Mouse (Mus musculus) liver, embryonic 12.5 days (tissue): Measurements from ENCODE around the gene Btbd17. TPM values are rescaled to one million over a fixed set of nuclear protein-coding genes. Genes with fewer than 3 reads are reported as not detected.

Source experiments
- ATAC-seq: fragments of 200-750 bp; cut with Nextera tagmentation; 2 replicates; pipeline ENCODE4 v1.8.0; 2017; ENCODE audit warnings: moderate number of reproducible peaks, mild to moderate bottlenecking, moderate library complexity
- H3K27ac ChIP-seq: fragments of 300-500 bp; sonication (generic); 2 replicates; pipeline ENCODE4 v1.5.1; 2016; ENCODE audit warnings: mild to moderate bottlenecking
- H3K27me3 ChIP-seq: fragments of 300-500 bp; sonication (generic); replicated peaks from 2 replicates; pipeline ENCODE4 v1.6.1; 2016; ENCODE audit warnings: mild to moderate bottlenecking, moderate library complexity
- H3K36me3 ChIP-seq: fragments of 300-500 bp; sonication (generic); 2 replicates; pipeline ENCODE4 v1.6.1; 2016; ENCODE audit warnings: mild to moderate bottlenecking, moderate library complexity
- H3K4me1 ChIP-seq: fragments of 300-500 bp; sonication (generic); 2 replicates; pipeline ENCODE4 v1.6.1; 2016
- H3K4me2 ChIP-seq: fragments of 300-500 bp; sonication (generic); 2 replicates; pipeline ENCODE4 v1.6.1; 2016; ENCODE audit warnings: mild to moderate bottlenecking, moderate library complexity
- H3K4me3 ChIP-seq: fragments of 300-500 bp; sonication (generic); 2 replicates; pipeline ENCODE4 v1.5.1; 2016; ENCODE audit warnings: mild to moderate bottlenecking, moderate library complexity
- H3K9ac ChIP-seq: fragments of 300-500 bp; sonication (generic); 2 replicates; pipeline ENCODE4 v1.6.1; 2016; ENCODE audit warnings: mild to moderate bottlenecking, moderate library complexity
- H3K9me3 ChIP-seq: fragments of 300-500 bp; sonication (generic); replicated peaks from 2 replicates; pipeline ENCODE4 v1.6.1; 2016; ENCODE audit warnings: mild to moderate bottlenecking, moderate library complexity
- WGBS: fragments of 180-500 bp; shearing (Covaris S2); methylation state at CpG from one replicate; pipeline ENCODE4 v1.1.7; 2016; ENCODE audit not compliant: insufficient replicate concordance; 5-methylcytosine and 5-hydroxymethylcytosine counted together
- polyA plus RNA-seq: library from polyadenylated mRNA; unstranded; fragments of >200 nt; fragmentation: Nextera tagmentation; extraction: Ambion mirVana; gene quantifications from 2 replicates; pipeline ENCODE4 v1.2.1, GENCODE M21; 2016

The Btbd17 gene
- polyA plus RNA-seq, 1 experiment from 2014 or later = not detected

DNA sequence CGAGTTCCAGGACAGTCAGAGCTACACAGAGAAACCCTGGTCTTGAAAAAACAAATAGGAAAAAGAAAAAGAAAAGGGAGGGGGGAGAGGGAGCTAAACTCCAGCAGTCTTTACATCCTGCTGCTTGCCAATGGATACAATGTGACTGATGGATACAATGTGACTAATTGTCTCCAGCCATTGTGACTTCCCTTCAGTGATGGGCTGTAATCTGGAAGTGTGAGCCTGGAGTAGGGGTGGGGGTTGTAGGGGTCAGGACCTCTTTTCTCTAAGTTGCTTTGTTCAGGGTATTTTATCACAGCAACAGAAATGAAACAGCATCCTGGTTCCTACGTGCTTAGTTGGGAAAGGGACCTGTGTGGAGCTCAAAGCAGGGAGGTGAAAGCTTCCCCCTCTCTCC, 23.4 kb upstream of the Btbd17 start:
- H3K4me2 ChIP-seq = no peak overlapping the region
- ATAC-seq = no peak
- no peak overlapping the region for H3K4me3 ChIP-seq
- no peaks in the 10 kb centered on the region for H3K9me3 ChIP-seq
- H3K4me1 ChIP-seq = peaks cover 19% of the 10 kb centered on the region
- WGBS = 70% methylated on average over 2 of the region's 2 CpGs
- no peak overlapping the region for H3K9ac ChIP-seq
- no peak overlapping the region for H3K27ac ChIP-seq
- H3K27me3 ChIP-seq = no peaks in the 10 kb centered on the region
- H3K36me3 ChIP-seq = no peaks in the 10 kb centered on the region

DNA sequence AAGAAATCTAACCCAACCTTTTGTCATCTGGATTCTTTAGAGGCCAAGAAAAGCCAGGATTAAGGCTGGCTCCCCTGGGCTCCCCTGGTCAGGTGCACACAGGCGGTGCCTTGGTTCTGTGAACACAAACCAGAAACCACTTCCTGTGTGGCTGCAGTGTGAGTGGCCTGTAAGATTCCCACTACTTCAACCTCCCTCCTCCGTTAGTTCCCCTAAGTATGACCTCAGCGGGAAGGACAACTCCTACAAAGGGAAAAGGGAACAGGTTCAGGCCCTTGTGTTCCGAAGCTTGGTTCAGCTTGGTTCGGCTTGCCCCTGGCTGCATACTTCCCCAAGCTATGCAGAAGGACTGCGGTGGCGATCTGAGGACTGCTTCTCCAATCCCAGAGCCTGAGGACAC, 22.4 kb upstream of the Btbd17 start:
- peaks cover 16% of the 10 kb centered on the region for H3K4me1 ChIP-seq

DNA sequence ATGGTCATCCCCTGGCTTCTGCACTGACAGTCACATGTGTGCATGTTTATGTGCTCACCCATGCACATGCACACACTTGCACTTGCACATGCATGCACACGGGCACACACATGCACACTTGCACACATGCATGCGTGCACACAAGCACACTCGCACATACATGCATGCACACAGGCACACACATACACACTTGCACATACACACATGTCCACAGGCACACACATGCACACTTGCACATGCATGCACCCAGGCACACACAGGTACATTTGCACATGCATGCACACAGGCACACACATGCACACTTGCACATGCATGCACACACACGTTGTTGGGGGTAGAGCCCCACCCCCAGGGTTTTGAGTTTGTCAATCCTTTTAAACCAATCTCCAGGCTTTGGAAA, 21.2 kb upstream of the Btbd17 start:
- no peak for ATAC-seq
- no peaks in the 10 kb centered on the region for H3K9me3 ChIP-seq
- WGBS = 84% methylated on average over 4 of the region's 4 CpGs

More for the DNA sequence above, 22.4 kb upstream of the Btbd17 start:
- Histone ChIP-seq H3K36me3 (no peaks in the 10 kb centered on the region), H3K9me3 (no peaks in the 10 kb centered on the region), H3K9ac (no peak overlapping the region), H3K4me3 (no peak overlapping the region), H3K27me3 (no peaks in the 10 kb centered on the region), H3K27ac (no peak overlapping the region), H3K4me2 (no peak overlapping the region)
- no peak for ATAC-seq
- 49% methylated on average over 7 of the region's 7 CpGs for WGBS

DNA sequence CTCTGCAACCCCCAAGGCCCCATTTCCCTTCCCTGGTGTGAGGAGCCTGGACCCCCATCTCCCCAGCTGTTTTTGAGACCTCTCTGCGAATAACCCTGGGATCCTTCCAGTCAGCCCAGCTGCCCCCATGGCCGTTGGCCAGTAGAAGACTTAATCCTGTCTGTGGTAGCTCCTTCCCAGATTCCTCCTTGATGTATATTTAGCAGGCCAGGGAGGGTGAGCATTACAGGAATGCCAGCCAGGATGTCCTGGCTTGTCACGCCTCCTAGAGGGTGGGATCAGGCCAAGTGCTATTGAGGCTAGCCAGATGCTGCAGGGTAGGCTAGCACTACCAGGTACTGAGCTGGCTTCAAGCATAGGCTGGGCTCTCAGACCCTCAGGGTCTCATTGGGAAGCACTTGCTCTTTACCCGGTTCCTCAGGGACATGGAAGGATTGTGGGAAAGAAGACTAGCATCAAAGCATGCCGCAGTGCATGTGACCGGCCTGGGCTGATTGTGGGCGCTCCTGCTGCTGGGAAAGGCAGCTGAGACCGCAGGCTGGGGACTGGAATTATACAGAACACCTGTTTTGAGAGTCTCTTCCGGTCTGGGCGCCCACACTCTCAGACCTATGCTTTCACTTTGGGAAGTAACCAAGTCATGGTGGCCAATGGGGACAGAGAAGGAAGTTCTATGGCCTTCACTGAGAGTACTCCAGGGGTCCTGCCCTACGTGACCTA, 19.3 kb upstream of the Btbd17 start:
- Histone ChIP-seq H3K4me1 (peaks cover 15% of the 10 kb centered on the region; the same call in 1 of the 2 replicates), H3K36me3 (no peaks in the 10 kb centered on the region), H3K9ac (no peak overlapping the region), H3K4me2 (no peak overlapping the region), H3K27me3 (no peaks in the 10 kb centered on the region), H3K4me3 (no peak overlapping the region), H3K9me3 (no peaks in the 10 kb centered on the region), H3K27ac (no peak overlapping the region)
- WGBS = 61% methylated on average over 11 of the region's 11 CpGs
- ATAC-seq = no peak

More for the DNA sequence above, 21.2 kb upstream of the Btbd17 start:
- no peak overlapping the region for H3K9ac ChIP-seq
- no peak overlapping the region for H3K4me2 ChIP-seq
- no peaks in the 10 kb centered on the region for H3K27me3 ChIP-seq
- H3K4me1 ChIP-seq = peaks cover 15% of the 10 kb centered on the region; the same call in 1 of the 2 replicates
- no peaks in the 10 kb centered on the region for H3K36me3 ChIP-seq
- no peak overlapping the region for H3K27ac ChIP-seq
- H3K4me3 ChIP-seq = no peak overlapping the region

DNA sequence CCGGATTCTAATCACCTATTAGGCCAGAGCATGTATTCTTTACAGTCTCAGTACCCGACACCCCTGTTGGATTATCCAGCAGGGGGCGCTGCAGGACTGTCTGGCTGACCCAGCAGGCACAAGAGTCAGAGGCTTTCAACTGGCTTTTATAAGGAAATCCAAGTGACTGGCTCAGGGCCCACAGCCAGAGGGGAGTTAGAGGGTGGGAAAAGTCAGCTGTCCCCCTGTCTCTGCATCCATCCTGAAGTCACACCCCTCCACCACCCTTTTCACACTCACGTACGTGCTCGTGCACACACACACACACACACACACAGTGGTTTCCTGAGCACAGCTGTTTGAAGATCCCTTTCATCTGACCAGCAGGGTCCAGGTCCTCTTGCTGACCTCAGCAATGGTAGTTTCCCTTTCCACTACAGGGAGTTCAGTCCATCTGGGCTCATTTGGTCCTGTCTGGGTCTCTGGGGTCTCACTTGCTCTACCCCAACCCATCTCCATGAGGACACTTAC, 17.0 kb upstream of the Btbd17 start:
- H3K36me3 ChIP-seq = no peaks in the 10 kb centered on the region
- H3K27ac ChIP-seq = no peak overlapping the region
- 21% methylated on average over 6 of the region's 6 CpGs for WGBS
- peaks cover 9% of the 10 kb centered on the region for H3K4me1 ChIP-seq
- H3K4me3 ChIP-seq = no peak overlapping the region
- peak; percentile 31; the same call in 1 of the 2 replicates for ATAC-seq
- no peak overlapping the region for H3K9ac ChIP-seq
- no peak overlapping the region for H3K4me2 ChIP-seq
- no peaks in the 10 kb centered on the region for H3K27me3 ChIP-seq
- no peaks in the 10 kb centered on the region for H3K9me3 ChIP-seq

DNA sequence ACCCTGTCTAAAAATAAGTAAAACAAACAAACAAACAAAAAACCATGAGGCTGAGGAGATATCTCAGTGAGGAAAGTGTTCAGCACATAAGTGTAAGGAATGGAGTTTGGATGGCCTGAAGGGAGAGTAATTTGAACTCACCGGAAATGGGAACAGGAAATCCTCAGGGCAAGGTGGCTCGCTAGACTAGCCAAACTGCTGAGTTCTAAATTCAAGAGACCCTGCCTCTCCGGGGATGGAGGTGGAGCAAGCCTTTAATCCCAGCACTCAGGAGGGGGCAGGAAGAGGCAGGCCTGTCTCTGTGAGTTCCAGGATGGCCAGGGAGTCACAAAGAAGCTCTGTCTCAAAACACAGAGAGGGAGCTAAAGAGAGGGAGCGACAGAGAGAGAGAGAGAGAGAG, 14.6 kb upstream of the Btbd17 start:
- Histone ChIP-seq H3K4me2 (no peak overlapping the region), H3K27me3 (no peaks in the 10 kb centered on the region), H3K36me3 (no peaks in the 10 kb centered on the region), H3K9ac (no peak overlapping the region), H3K27ac (no peak overlapping the region), H3K4me1 (peaks cover 14% of the 10 kb centered on the region), H3K4me3 (no peak overlapping the region), H3K9me3 (no peaks in the 10 kb centered on the region)
- no peak for ATAC-seq
- 19% methylated on average over 4 of the region's 4 CpGs for WGBS

DNA sequence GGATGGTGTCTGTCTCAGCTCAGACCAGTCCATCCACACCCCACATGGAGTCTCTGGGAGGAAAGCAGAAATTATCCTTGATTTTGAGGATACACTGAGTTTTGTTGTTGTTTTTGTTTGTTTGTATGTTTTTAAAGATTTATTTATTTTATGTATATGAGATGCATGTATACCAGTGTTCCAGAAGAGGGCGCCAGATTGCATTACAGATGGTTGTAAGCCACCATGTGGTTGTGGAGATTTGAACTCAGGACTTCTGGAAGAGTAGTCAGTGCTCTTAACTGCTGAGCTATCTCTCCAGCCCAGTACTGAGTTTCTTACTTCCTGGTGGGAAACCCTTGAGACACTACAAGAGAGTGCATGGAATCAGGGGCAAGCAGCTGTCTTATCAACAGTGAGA, 13.6 kb upstream of the Btbd17 start:
- WGBS = 33% methylated on average over 1 of the region's 1 CpGs
- Histone ChIP-seq H3K4me1 (peaks cover 14% of the 10 kb centered on the region), H3K4me3 (no peak overlapping the region), H3K9ac (no peak overlapping the region), H3K9me3 (no peaks in the 10 kb centered on the region), H3K36me3 (no peaks in the 10 kb centered on the region), H3K27ac (no peak overlapping the region), H3K4me2 (no peak overlapping the region), H3K27me3 (no peaks in the 10 kb centered on the region)
- ATAC-seq = no peak

DNA sequence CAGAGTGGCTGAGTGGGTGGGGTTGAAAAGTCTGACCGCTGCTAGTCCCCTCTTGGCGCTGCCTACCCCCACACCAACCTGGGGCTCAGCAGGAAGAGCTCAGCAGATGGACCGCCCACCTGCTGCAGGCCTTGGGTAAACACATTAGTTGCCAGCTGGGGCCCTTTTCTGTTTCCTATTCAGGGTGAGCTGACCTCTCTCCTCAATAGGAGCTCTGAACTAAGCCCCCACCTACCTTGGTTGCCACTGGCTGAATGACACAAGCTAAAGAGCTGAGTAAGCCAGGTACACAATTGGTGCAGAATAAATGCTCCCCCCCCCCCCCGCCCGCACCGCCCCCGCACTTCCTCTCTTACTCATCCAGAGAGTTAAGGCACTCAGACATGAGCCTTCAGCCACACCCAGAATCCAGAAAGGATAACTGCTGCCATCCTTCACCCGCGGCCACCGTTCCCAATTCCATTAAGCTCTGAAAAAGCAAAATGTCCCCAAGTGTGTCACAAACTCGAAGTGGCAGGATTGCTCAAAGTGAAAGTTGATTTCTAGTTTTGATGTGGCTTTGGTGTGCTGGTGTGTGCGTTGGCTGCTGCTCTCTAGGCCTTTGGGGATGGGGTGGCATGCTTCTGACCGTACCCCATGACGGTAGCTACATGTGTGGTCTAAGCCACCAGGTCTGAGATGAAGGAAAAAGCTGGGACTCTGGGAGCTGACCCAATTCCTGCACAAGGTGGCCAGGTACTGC, 12.1 kb upstream of the Btbd17 start:
- H3K9ac ChIP-seq = no peak overlapping the region
- no peaks in the 10 kb centered on the region for H3K27me3 ChIP-seq
- H3K27ac ChIP-seq = no peak overlapping the region
- H3K4me1 ChIP-seq = peaks cover 12% of the 10 kb centered on the region
- ATAC-seq = peak; percentile 41; the same call in 1 of the 2 replicates
- H3K4me3 ChIP-seq = no peak overlapping the region
- H3K9me3 ChIP-seq = no peaks in the 10 kb centered on the region
- WGBS = 30% methylated on average over 14 of the region's 14 CpGs
- no peak overlapping the region for H3K4me2 ChIP-seq
- no peaks in the 10 kb centered on the region for H3K36me3 ChIP-seq

DNA sequence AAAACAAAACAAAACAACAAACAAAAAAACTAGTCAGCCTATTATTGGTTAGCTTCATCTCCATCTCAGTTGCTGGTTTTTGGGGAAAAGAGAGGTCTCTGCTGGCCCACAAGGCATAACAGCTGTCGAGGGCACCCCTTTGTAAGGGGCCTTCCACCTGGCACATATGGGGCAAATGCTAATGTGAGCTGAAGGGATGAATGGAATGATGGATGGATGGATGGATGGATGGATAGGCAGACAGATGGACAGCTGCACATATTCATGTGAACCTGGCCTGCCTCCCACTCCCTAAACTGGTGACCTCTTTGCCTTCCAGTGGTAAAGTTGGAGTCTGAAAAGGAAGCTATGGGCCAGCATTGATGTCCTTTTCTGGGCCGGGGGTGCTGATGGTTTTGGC, 11.3 kb upstream of the Btbd17 start:
- Histone ChIP-seq H3K4me2 (no peak overlapping the region), H3K36me3 (no peaks in the 10 kb centered on the region), H3K4me3 (no peak overlapping the region), H3K27me3 (no peaks in the 10 kb centered on the region), H3K9me3 (no peaks in the 10 kb centered on the region), H3K4me1 (peaks cover 11% of the 10 kb centered on the region), H3K9ac (no peak overlapping the region), H3K27ac (no peak overlapping the region)
- 47% methylated on average over 2 of the region's 2 CpGs for WGBS
- no peak for ATAC-seq

DNA sequence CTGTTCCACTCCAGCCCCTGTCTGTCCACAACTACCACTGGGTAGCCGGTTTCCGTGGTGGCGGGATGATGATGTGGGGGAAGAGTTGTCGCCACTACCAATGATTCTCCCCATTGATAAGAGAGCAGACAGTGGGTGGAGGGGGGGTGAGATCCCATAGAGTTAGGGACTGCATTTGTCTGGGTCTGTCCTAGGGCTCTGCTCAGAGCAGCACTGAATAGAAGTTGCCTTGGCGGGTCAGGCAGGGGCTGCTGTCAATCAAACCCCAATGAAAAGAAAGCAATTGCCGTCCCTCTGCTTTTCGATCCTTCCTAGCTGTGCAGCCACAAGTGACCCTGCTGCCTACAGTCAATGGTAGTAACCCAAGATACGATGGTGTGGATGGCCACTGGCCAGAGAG, 8.2 kb upstream of the Btbd17 start:
- ATAC-seq = no peak
- no peaks in the 10 kb centered on the region for H3K36me3 ChIP-seq
- no peak overlapping the region for H3K9ac ChIP-seq
- H3K4me2 ChIP-seq = no peak overlapping the region
- no peak overlapping the region for H3K27ac ChIP-seq
- peaks cover 11% of the 10 kb centered on the region for H3K4me1 ChIP-seq
- no peak overlapping the region for H3K4me3 ChIP-seq
- H3K9me3 ChIP-seq = no peaks in the 10 kb centered on the region
- WGBS = 55% methylated on average over 8 of the region's 8 CpGs
- H3K27me3 ChIP-seq = no peaks in the 10 kb centered on the region

DNA sequence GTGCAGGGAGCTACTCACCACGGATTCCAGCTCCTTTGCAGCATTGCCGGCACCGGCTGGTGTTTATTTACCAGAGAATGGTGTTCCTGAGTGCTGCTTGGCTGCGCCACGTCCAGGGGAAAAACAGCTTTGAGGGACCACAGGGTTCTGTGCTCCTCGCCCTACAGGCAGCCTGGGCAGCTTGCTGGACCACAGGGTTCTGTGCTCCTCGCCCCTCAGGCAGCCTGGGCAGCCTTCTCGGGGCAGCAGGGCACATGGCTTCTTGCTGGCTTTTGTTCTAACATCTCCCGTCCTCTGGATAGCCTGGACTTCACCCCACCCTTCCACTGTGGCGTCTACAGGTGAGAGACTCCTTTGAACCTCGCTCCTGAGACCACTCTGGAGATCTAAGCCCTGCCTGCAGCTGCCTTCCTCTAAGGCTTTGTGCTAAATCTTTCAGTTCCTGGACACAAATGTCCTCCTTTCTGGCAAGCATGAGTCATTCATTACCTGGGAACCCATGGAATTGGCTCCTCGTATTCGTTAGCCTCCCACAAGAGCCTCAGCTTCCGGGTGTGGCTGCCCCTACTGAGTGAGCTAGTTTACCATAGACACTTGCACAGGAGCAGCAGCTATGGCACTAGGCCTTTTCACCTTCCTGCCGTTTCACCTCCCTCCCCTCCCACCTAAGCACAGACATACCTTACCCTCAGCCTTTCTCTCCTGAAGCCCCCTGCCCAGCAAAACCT, 7.0 kb upstream of the Btbd17 start:
- no peak overlapping the region for H3K4me2 ChIP-seq
- H3K9ac ChIP-seq = no peak overlapping the region
- no peak for ATAC-seq
- no peaks in the 10 kb centered on the region for H3K36me3 ChIP-seq
- H3K27ac ChIP-seq = no peak overlapping the region
- H3K27me3 ChIP-seq = no peaks in the 10 kb centered on the region
- WGBS = 51% methylated on average over 15 of the region's 15 CpGs
- H3K4me3 ChIP-seq = no peak overlapping the region
- H3K4me1 ChIP-seq = peaks cover 4% of the 10 kb centered on the region
- H3K9me3 ChIP-seq = no peaks in the 10 kb centered on the region

DNA sequence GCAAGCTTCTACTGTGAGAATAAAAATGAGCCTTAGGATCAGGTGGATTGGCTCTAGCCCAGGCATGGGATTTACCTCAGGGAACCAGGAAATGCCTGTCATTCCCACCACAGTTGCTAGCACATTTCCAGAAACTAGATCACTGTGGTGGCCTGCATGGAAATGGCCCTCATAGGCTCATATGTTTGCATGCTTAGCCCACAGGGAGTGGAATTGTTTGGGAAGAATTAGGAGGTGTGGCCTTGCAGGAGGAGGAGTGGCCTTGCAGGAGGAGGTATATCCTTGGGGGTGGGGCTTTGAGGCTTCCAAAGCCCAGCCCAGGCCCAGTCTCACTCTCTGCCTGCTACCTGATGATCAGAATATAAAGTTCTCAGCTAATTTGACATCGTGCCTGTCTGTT, 6.2 kb upstream of the Btbd17 start:
- H3K4me1 ChIP-seq = no peaks in the 10 kb centered on the region; the same call in 1 of the 2 replicates
- no peaks in the 10 kb centered on the region for H3K36me3 ChIP-seq
- H3K27me3 ChIP-seq = 0 out of 2 replicates have a peak, but pooled peaks cover 7% of the 10 kb centered on the region
- ATAC-seq = no peak
- H3K4me3 ChIP-seq = no peak overlapping the region
- H3K4me2 ChIP-seq = no peak overlapping the region
- WGBS = 74% methylated on average over 1 of the region's 1 CpGs
- H3K9me3 ChIP-seq = no peaks in the 10 kb centered on the region
- no peak overlapping the region for H3K27ac ChIP-seq
- H3K9ac ChIP-seq = no peak overlapping the region
